Mouse (Mus musculus): ENCODE measurements at regions not wholly inside any gene's neighbourhood (a gene's known extent, or its start where the extent isn't known, plus 50 kb on each side); places are given as distances from the start of the nearest gene placed in this dataset.

DNA sequence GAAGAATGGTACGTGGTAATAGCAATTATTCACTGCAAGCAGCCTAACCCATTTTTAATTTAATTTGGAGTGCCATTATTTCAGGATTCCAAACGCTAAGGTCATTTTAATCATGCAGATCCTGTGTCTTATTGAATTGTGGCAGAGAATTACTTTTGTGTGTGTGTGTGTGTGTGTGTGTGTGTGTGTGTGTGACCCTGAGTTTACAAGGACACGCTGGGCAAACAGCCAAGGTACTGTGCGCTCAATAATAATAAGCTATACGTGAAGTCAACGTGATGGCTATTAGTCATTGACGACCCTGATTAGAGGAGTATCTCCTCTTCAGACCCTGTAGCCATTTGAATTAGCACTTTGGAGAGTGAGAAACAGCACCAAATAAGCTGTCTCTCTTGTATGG lies 144.1 kb downstream of the Klf7 start:
- DNase-seq (ENCODE audit: low read depth in 1 of 2, low spot score in 2 of 2), result no peak
- WGBS, result 85% methylated on average over 7 of the region's 7 CpGs
- Histone ChIP-seq H3K36me3 (ENCODE audit: control insufficient read depth, insufficient read depth, low read length) (no peaks in the 10 kb centered on the region), H3K27me3 (ENCODE audit: control insufficient read depth, insufficient read depth, low read length) (no peaks in the 10 kb centered on the region), H3K4me1 (ENCODE audit: control insufficient read depth, insufficient read depth, insufficient read length) (no peaks in the 10 kb centered on the region), H3K4me3 (ENCODE audit: extremely low read depth, insufficient read depth, insufficient read length) (no peak overlapping the region), H3K27ac (ENCODE audit: insufficient read depth, low read length) (no peak overlapping the region)
- TF ChIP-seq POLR2A (IDR thresholded peaks at IDR 0.05; ENCODE audit: low read depth, low read length) (no peak), CTCF (IDR thresholded peaks at IDR 0.05; ENCODE audit: extremely low read depth, insufficient read depth, insufficient read length, insufficient replicate concordance) (no peak)

GRCm38 (mm10) chr1:63977302-63977888 lies 144.7 kb downstream of the Klf7 start:
- Histone ChIP-seq H3K36me3 (ENCODE audit: control insufficient read depth, insufficient read depth, low read length) (no peaks in the 10 kb centered on the region), H3K27me3 (ENCODE audit: control insufficient read depth, insufficient read depth, low read length) (no peaks in the 10 kb centered on the region), H3K27ac (ENCODE audit: insufficient read depth, low read length) (no peak overlapping the region), H3K4me3 (ENCODE audit: extremely low read depth, insufficient read depth, insufficient read length) (no peak overlapping the region), H3K4me1 (ENCODE audit: control insufficient read depth, insufficient read depth, insufficient read length) (no peaks in the 10 kb centered on the region)
- DNase-seq (ENCODE audit: low read depth in 1 of 2, low spot score in 2 of 2), result no peak
- 91% methylated on average over 4 of the region's 4 CpGs for WGBS
- no peak for TF ChIP-seq POLR2A (IDR thresholded peaks at IDR 0.05; ENCODE audit: low read depth, low read length)
- no peak for TF ChIP-seq CTCF (IDR thresholded peaks at IDR 0.05; ENCODE audit: extremely low read depth, insufficient read depth, insufficient read length, insufficient replicate concordance)

DNA sequence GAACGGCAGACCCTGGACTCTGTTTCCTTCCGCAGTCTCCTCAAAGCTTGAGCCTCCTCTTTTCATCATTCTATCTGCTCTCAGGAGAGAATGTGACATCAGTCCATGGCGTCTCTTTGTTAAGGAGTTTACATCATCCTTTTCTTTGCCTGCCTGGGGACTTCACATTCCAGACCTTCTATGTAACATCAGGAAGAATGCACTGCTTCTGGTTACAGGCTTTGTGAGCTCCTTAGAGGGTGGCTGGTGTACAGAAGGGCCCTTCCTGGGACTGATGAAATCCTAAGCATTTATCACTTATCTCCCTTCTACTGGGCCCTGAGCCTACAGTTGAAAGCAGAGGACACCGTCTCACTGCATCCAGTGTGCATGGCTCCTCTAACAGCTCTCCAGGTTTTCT lies 145.2 kb downstream of the Klf7 start:
- DNase-seq (ENCODE audit: low read depth in 1 of 2, low spot score in 2 of 2), result no peak
- no peak overlapping the region for H3K27ac ChIP-seq (ENCODE audit: insufficient read depth, low read length)
- TF ChIP-seq CTCF (IDR thresholded peaks at IDR 0.05; ENCODE audit: extremely low read depth, insufficient read depth, insufficient read length, insufficient replicate concordance) (no peak), POLR2A (IDR thresholded peaks at IDR 0.05; ENCODE audit: low read depth, low read length) (no peak)
- no peaks in the 10 kb centered on the region for H3K36me3 ChIP-seq (ENCODE audit: control insufficient read depth, insufficient read depth, low read length)
- no peak overlapping the region for H3K4me3 ChIP-seq (ENCODE audit: extremely low read depth, insufficient read depth, insufficient read length)
- 90% methylated on average over 4 of the region's 4 CpGs for WGBS
- no peaks in the 10 kb centered on the region for H3K4me1 ChIP-seq (ENCODE audit: control insufficient read depth, insufficient read depth, insufficient read length)
- H3K27me3 ChIP-seq (ENCODE audit: control insufficient read depth, insufficient read depth, low read length), result no peaks in the 10 kb centered on the region

DNA sequence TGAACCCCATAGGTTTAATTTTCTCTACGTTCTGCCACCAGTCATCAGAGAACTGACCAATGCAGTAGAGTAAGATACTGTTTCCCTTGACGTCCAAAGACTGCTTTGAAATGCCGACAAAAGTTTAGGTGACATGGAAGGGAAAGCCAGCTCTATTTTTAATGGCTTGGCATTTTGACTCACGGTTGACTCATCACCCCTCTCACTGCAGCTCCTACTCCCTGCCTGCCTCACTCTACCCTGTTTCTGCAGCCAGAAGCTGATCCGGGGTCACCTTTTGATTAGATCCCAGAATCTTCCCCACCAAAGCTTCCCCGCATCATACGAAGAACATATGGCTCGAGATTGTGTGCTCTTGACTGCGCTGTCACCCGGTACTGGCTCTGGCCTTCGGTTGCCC lies 154.2 kb downstream of the Klf7 start:
- H3K36me3 ChIP-seq (ENCODE audit: control insufficient read depth, insufficient read depth, low read length), result no peaks in the 10 kb centered on the region
- TF ChIP-seq CTCF (IDR thresholded peaks at IDR 0.05; ENCODE audit: extremely low read depth, insufficient read depth, insufficient read length, insufficient replicate concordance), result no peak
- no peak for TF ChIP-seq POLR2A (IDR thresholded peaks at IDR 0.05; ENCODE audit: low read depth, low read length)
- no peaks in the 10 kb centered on the region for H3K4me1 ChIP-seq (ENCODE audit: control insufficient read depth, insufficient read depth, insufficient read length)
- no peak for DNase-seq (ENCODE audit: low read depth in 1 of 2, low spot score in 2 of 2)
- WGBS, result 93% methylated on average over 11 of the region's 11 CpGs
- no peaks in the 10 kb centered on the region for H3K27me3 ChIP-seq (ENCODE audit: control insufficient read depth, insufficient read depth, low read length)
- no peak overlapping the region for H3K27ac ChIP-seq (ENCODE audit: insufficient read depth, low read length)
- no peak overlapping the region for H3K4me3 ChIP-seq (ENCODE audit: extremely low read depth, insufficient read depth, insufficient read length)

- H3K27ac ChIP-seq (ENCODE audit: insufficient read depth, low read length), result no peak overlapping the region
- DNase-seq (ENCODE audit: low read depth in 1 of 2, low spot score in 2 of 2), result no peak
- H3K36me3 ChIP-seq (ENCODE audit: control insufficient read depth, insufficient read depth, low read length), result no peaks in the 10 kb centered on the region
- no peaks in the 10 kb centered on the region for H3K27me3 ChIP-seq (ENCODE audit: control insufficient read depth, insufficient read depth, low read length)
- H3K4me3 ChIP-seq (ENCODE audit: extremely low read depth, insufficient read depth, insufficient read length), result no peak overlapping the region
- H3K4me1 ChIP-seq (ENCODE audit: control insufficient read depth, insufficient read depth, insufficient read length), result no peaks in the 10 kb centered on the region
- no peak for TF ChIP-seq POLR2A (IDR thresholded peaks at IDR 0.05; ENCODE audit: low read depth, low read length)
- TF ChIP-seq CTCF (IDR thresholded peaks at IDR 0.05; ENCODE audit: extremely low read depth, insufficient read depth, insufficient read length, insufficient replicate concordance), result no peak
These were observed 156.6 kb downstream of the Klf7 start for GRCm38 (mm10) chr1:63965446-63965845.

GRCm38 (mm10) chr1:63964519-63964918 lies 157.6 kb downstream of the Klf7 start:
- H3K27me3 ChIP-seq (ENCODE audit: control insufficient read depth, insufficient read depth, low read length), result no peaks in the 10 kb centered on the region
- WGBS, result 7% methylated on average over 1 of the region's 1 CpGs
- no peak for TF ChIP-seq CTCF (IDR thresholded peaks at IDR 0.05; ENCODE audit: extremely low read depth, insufficient read depth, insufficient read length, insufficient replicate concordance)
- TF ChIP-seq POLR2A (IDR thresholded peaks at IDR 0.05; ENCODE audit: low read depth, low read length), result no peak
- H3K36me3 ChIP-seq (ENCODE audit: control insufficient read depth, insufficient read depth, low read length), result no peaks in the 10 kb centered on the region
- no peak overlapping the region for H3K27ac ChIP-seq (ENCODE audit: insufficient read depth, low read length)
- DNase-seq (ENCODE audit: low read depth in 1 of 2, low spot score in 2 of 2), result no peak
- no peak overlapping the region for H3K4me3 ChIP-seq (ENCODE audit: extremely low read depth, insufficient read depth, insufficient read length)
- no peaks in the 10 kb centered on the region for H3K4me1 ChIP-seq (ENCODE audit: control insufficient read depth, insufficient read depth, insufficient read length)

DNA sequence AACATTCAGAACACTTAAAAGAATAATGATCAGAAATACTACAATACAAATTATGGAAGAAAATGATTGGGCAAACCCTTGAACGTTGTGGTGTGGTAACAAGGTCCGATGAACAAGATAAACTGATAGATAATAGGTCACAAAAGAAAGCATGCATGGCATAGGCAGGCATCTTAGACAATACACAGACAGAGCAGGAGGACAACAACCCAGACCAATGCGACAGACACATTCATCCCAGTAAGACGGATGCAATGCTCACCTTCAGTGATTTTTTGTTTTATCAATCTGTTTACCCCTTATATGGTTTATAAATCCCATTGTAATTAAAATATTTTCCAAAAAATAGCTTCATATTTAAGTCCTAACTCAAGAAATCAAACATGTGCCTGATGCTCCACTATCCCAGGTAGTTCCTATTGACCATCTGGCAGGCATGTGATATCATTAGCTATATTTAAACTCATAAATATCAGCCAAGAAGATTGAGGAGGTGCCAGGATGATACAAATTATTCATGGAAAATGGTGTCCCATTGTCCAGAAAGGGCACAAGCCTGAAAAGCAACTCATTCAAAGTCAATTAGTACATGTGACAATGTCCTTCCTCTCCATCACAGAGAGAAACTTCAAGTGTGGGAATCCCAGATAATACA lies 166.3 kb downstream of the Klf7 start:
- H3K36me3 ChIP-seq (ENCODE audit: control insufficient read depth, insufficient read depth, low read length), result no peaks in the 10 kb centered on the region
- H3K4me3 ChIP-seq (ENCODE audit: extremely low read depth, insufficient read depth, insufficient read length), result no peak overlapping the region
- H3K4me1 ChIP-seq (ENCODE audit: control insufficient read depth, insufficient read depth, insufficient read length), result no peaks in the 10 kb centered on the region
- WGBS, result 86% methylated on average over 4 of the region's 4 CpGs
- DNase-seq (ENCODE audit: low read depth in 1 of 2, low spot score in 2 of 2), result no peak
- H3K27me3 ChIP-seq (ENCODE audit: control insufficient read depth, insufficient read depth, low read length), result no peaks in the 10 kb centered on the region
- no peak overlapping the region for H3K27ac ChIP-seq (ENCODE audit: insufficient read depth, low read length)
- no peak for TF ChIP-seq CTCF (IDR thresholded peaks at IDR 0.05; ENCODE audit: extremely low read depth, insufficient read depth, insufficient read length, insufficient replicate concordance)

All from spleen, adult 2 months (tissue).